Mouse (Mus musculus) MEL-GATA-1-ER (cell line): ENCODE results near the gene Ica1l.

ENCODE experiments used
- DNase-seq: peaks from one replicate; pipeline ENCODE4 v3.0.0-alpha.2; 2012; ENCODE audit warnings: low read depth; ENCODE audit errors: extremely low read depth

Ica1l gene

GRCm38 (mm10) chr1:59966171-59966785 is 76.7 kb downstream of the Ica1l start:
- no peak for DNase-seq

GRCm38 (mm10) chr1:59959941-59960340 is 83.0 kb downstream of the Ica1l start:
- no peak for DNase-seq

GRCm38 (mm10) chr1:59957206-59957605 is 85.8 kb downstream of the Ica1l start:
- no peak for DNase-seq

GRCm38 (mm10) chr1:59947509-59947908 is 95.5 kb downstream of the Ica1l start:
- DNase-seq = no peak

GRCm38 (mm10) chr1:59945969-59946368 is 97.0 kb downstream of the Ica1l start:
- no peak for DNase-seq

- DNase-seq = no peak
These were observed 99.2 kb downstream of the Ica1l start for GRCm38 (mm10) chr1:59943825-59944224.

GRCm38 (mm10) chr1:59942057-59942790 is 100.8 kb downstream of the Ica1l start:
- DNase-seq = no peak

- no peak for DNase-seq
These were observed 101.9 kb downstream of the Ica1l start for GRCm38 (mm10) chr1:59941063-59941462.

- no peak for DNase-seq
These were observed 110.0 kb downstream of the Ica1l start for GRCm38 (mm10) chr1:59932991-59933390.
